Mouse (Mus musculus): ENCODE measurements around the gene Gm5447. TPM values are rescaled to one million over a fixed set of nuclear protein-coding genes. Genes with fewer than 3 reads are reported as not detected.

Gene Gm5447
- polyA plus RNA-seq, 1 experiment from 2014 or later = not detected

DNA sequence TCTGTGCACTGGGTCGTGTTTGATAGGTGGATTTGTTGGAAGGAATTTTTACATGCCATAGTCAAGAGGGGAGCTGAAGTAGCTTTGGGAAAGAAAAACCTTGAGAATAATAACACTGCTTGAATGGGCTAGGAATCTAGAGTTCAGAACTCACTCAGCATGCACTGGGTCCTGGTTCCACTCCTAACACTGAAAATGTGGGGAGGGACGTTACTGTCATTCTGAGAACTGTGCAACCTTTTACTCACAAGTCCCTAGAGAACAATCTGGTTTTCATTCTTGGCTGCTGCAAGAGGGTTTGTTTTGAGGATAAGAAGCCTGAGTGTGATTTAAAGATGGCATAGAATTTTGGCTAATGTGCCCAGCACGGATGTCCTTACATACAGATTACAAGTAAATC is 49.7 kb downstream of the Gm5447 start:
- Histone ChIP-seq H3K9ac (ENCODE audit: low read length) (no peak overlapping the region), H3K27ac (replicated peaks) (no peak overlapping the region), H3K36me3 (ENCODE audit: control insufficient read depth, insufficient read depth, low read length) (no peaks in the 10 kb centered on the region), H3K4me2 (replicated peaks; ENCODE audit: low read depth) (no peak overlapping the region), H3K4me3 (ENCODE audit: low read depth, low read length) (no peak overlapping the region), H3K9me3 (ENCODE audit: control insufficient read depth, low read length) (no peaks in the 10 kb centered on the region), H3K4me1 (replicated peaks; ENCODE audit: control insufficient read depth, insufficient read depth) (no peaks in the 10 kb centered on the region), H3K27me3 (ENCODE audit: control insufficient read depth, insufficient read depth, low read length) (no peaks in the 10 kb centered on the region)
- no peak for TF ChIP-seq EP300 (optimal IDR thresholded peaks at IDR 0.05)
- TF ChIP-seq CTCF (IDR thresholded peaks at IDR 0.05; ENCODE audit: low read depth) = no peak
- no peak for ATAC-seq (ENCODE audit: low FRiP score, low TSS enrichment)
- no peak for DNase-seq (ENCODE audit: low spot score)
- 70% methylated on average over 3 of the region's 3 CpGs for WGBS

Other genes starting within 250 kb of the Gm5447 start
- gene Irf4, start 225.0 kb upstream of the Gm5447 start, polyA plus RNA-seq (2015; fragmentation: Nextera tagmentation; extraction: Ambion mirVana) = 0.04 and 0.05 TPM in 2 replicates
- not detected in 2 replicates for gene Hus1b, start 26.4 kb upstream of the Gm5447 start, polyA plus RNA-seq (2015; fragmentation: Nextera tagmentation; extraction: Ambion mirVana)
- 12.7 and 13.2 TPM in 2 replicates for gene Exoc2, start 111 bp upstream of the Gm5447 start, polyA plus RNA-seq (2015; fragmentation: Nextera tagmentation; extraction: Ambion mirVana)

All from stomach, postnatal 0 days (tissue).